13 mouse cellular contexts compared by ENCODE assay signal in genomic region chr14:54706589-54707320, GRCm38 (mm10). TPM values are rescaled to one million over a fixed set of nuclear protein-coding genes. Genes with fewer than 3 reads are reported as not detected.
DNase-seq lines count a peak whose midpoint lies in the region; ATAC-seq and TF ChIP-seq lines count a peak whose summit lies in the region.
"Had no signal": no experiment of that assay in that cellular context is flagged by ENCODE, and none has a peak within 500 bp of the region (broad histone marks: within the 10 kb centered on the region; RNA-seq: fewer than 3 reads in every experiment).

No protein-coding gene starts in this region.

- no peak for TF ChIP-seq EP300 in liver, embryonic 14.5 days (IDR thresholded peaks at IDR 0.05; ENCODE audit: low read depth)

- peak overlapping the region; percentile 47; the same call in 1 of the 2 replicates for H3K9ac ChIP-seq in heart, embryonic 14.5 days (ENCODE audit: low read length)
- H3K9ac ChIP-seq in liver, embryonic 14.5 days (replicated peaks): no peak overlapping the region
- H3K9ac ChIP-seq: lung, embryonic 15.5 days had no signal

- peak overlapping the region; percentile 29 to 49; a peak in 3 of 4 replicates for H3K27ac ChIP-seq in heart, embryonic 14.5 days (replicated peaks in 1 of 2; ENCODE audit: control insufficient read depth in 1 of 2, insufficient read depth in 1 of 2, low read depth in 2 of 2, low read length in 2 of 2)
- no peak overlapping the region; the same call in 1 of the 2 replicates for H3K27ac ChIP-seq in liver, embryonic 14.5 days
- H3K27ac ChIP-seq: left cerebral cortex, adult 2 months; lung, embryonic 15.5 days had no signal

- no peaks in the 10 kb centered on the region for H3K9me3 ChIP-seq in heart, embryonic 14.5 days (ENCODE audit: control insufficient read depth, low read length)
- H3K9me3 ChIP-seq in G1E (replicated peaks): no peaks in the 10 kb centered on the region
- no peaks in the 10 kb centered on the region for H3K9me3 ChIP-seq in liver, embryonic 14.5 days (ENCODE audit: control insufficient read depth, low read length)
- H3K9me3 ChIP-seq: lung, embryonic 15.5 days had no signal

- no peaks in the 10 kb centered on the region for H3K27me3 ChIP-seq in heart, embryonic 14.5 days (ENCODE audit: control insufficient read depth, insufficient read depth, low read length)
- peaks cover 38% of the 10 kb centered on the region for H3K27me3 ChIP-seq in G1E (ENCODE audit: insufficient read depth, low read length)
- H3K27me3 ChIP-seq in liver, embryonic 14.5 days (ENCODE audit: control insufficient read depth, insufficient read depth, low read length): peaks cover 35% of the 10 kb centered on the region

- no peak for TF ChIP-seq CTCF in G1E (IDR thresholded peaks at IDR 0.05; ENCODE audit: low read depth, low read length)
- no peak for TF ChIP-seq CTCF in liver, embryonic 14.5 days (IDR thresholded peaks at IDR 0.05; ENCODE audit: low read depth)

- no peaks in the 10 kb centered on the region for H3K36me3 ChIP-seq in heart, embryonic 14.5 days (ENCODE audit: control insufficient read depth, insufficient read depth, low read length)
- no peaks in the 10 kb centered on the region for H3K36me3 ChIP-seq in G1E (replicated peaks)
- H3K36me3 ChIP-seq in liver, embryonic 14.5 days (replicated peaks; ENCODE audit: control insufficient read depth, insufficient read depth, low read depth): no peaks in the 10 kb centered on the region
- H3K36me3 ChIP-seq: lung, embryonic 15.5 days had no signal

- H3K4me2 ChIP-seq in heart, embryonic 14.5 days (ENCODE audit: low read length): peak overlapping the region; percentile 35; the same call in 1 of the 2 replicates
- peak overlapping the region; percentile 36 for H3K4me2 ChIP-seq in liver, embryonic 14.5 days (ENCODE audit: low read depth)
- H3K4me2 ChIP-seq: lung, embryonic 15.5 days had no signal

- WGBS in heart, embryonic 14.5 days: 21% methylated on average over 16 of the region's 17 CpGs
- 19% methylated on average over 17 of the region's 17 CpGs for WGBS in liver, embryonic 14.5 days (ENCODE audit: insufficient replicate concordance)

- no peak overlapping the region for H3K4me3 ChIP-seq in heart, embryonic 14.5 days (ENCODE audit: control insufficient read depth in 1 of 2, insufficient read depth in 1 of 2, low read depth in 1 of 2, low read length in 2 of 2)
- H3K4me3 ChIP-seq in G1E (ENCODE audit: low read depth, low read length): peak overlapping the region; percentile 62; the same call in 1 of the 2 replicates
- H3K4me3 ChIP-seq in liver, embryonic 14.5 days (ENCODE audit: insufficient read depth in 1 of 2, low read depth in 2 of 2, low read length in 2 of 2): no peak overlapping the region
- H3K4me3 ChIP-seq: left cerebral cortex, adult 2 months; lung, embryonic 15.5 days had no signal

- H3K4me1 ChIP-seq in heart, embryonic 14.5 days (ENCODE audit: control insufficient read depth in 2 of 2, insufficient read depth in 2 of 2, low read length in 2 of 2): peaks cover 20 to 22% of the 10 kb centered on the region in 2 experiments
- H3K4me1 ChIP-seq in G1E (ENCODE audit: insufficient read depth, low read depth, low read length): peaks cover 93% of the 10 kb centered on the region
- peaks cover 21 to 22% of the 10 kb centered on the region in 2 experiments for H3K4me1 ChIP-seq in liver, embryonic 14.5 days (replicated peaks; ENCODE audit: control insufficient read depth in 2 of 2, insufficient read depth in 2 of 2, low read length in 1 of 2)
- H3K4me1 ChIP-seq: lung, embryonic 15.5 days had no signal

- no peak for ATAC-seq in heart, embryonic 14.5 days (ENCODE audit: insufficient number of reproducible peaks, insufficient read depth, low FRiP score, low read depth)
- no peak for ATAC-seq in G1E (ENCODE audit: extremely low read depth, insufficient number of reproducible peaks, low FRiP score, poor library complexity, severe bottlenecking)
- ATAC-seq in liver, embryonic 14.5 days (ENCODE audit: insufficient read depth): no peak

- DNase-seq in heart, adult 11 months: no peak
- peak; percentile 26 for DNase-seq in G1E (ENCODE audit: low spot score)
- peak; percentile 4 for DNase-seq in embryo, embryonic 9.5 days (ENCODE audit: extremely low spot score)
- no peak for DNase-seq in liver, embryonic 14.5 days (ENCODE audit: low read depth in 3 of 3, low spot score in 3 of 3)
- DNase-seq in yolk sac, embryonic 10.5 days (ENCODE audit: low spot score): no peak
- no peak for DNase-seq in cerebellum, postnatal 4 days (ENCODE audit: low spot score in 2 of 2)
- DNase-seq: cerebellum, postnatal 25 days; kidney, postnatal 36 days; thymus, postnatal 14 days had no signal

RNA-seq across cellular contexts. Expression of gene Cebpe, which starts 5.2 kb away (rescaled TPM):
- not detected in 2 replicates for polyA plus RNA-seq in heart, embryonic 14.5 days (2014; fragmentation: Nextera tagmentation; extraction: Ambion mirVana)
- total RNA-seq in G1E (2014; fragmentation: Nextera tagmentation) (0.90 and 1.6 TPM in 2 replicates), G1E (2017) (0.16 TPM in 1 of 2 replicates, not detected in the other)
- 11.1 and 12.4 TPM in 2 replicates for polyA plus RNA-seq in G1E (2012)
- 5.4 and 6.3 TPM in 2 replicates for polyA plus RNA-seq in liver, embryonic 14.5 days (2012; rRNA removed)
- polyA plus RNA-seq in liver, embryonic 14.5 days (2014; fragmentation: Nextera tagmentation; extraction: Ambion mirVana): 4.3 and 5.1 TPM in 2 replicates
- total RNA-seq: gastrocnemius, adult 8-10 months; left cerebral cortex, adult 2 months had no signal
- polyA plus RNA-seq: lung, embryonic 15.5 days had no signal

RNA-seq across cellular contexts. Expression of gene Gm29776, which starts 8.1 kb away (rescaled TPM):
- 0.30 and 0.35 TPM in 2 replicates for polyA plus RNA-seq in heart, embryonic 14.5 days (2014; fragmentation: Nextera tagmentation; extraction: Ambion mirVana)
- not detected in 2 replicates for total RNA-seq in G1E (2014; fragmentation: Nextera tagmentation)
- 0.11 TPM in 1 of 2 replicates, not detected in the other for total RNA-seq in G1E (2017)
- polyA plus RNA-seq in G1E (2012): 0.02 TPM in 1 of 2 replicates, not detected in the other
- 0.01 and 0.03 TPM in 2 replicates for polyA plus RNA-seq in liver, embryonic 14.5 days (2012; rRNA removed)
- polyA plus RNA-seq in liver, embryonic 14.5 days (2014; fragmentation: Nextera tagmentation; extraction: Ambion mirVana): 0.06 TPM in 1 of 2 replicates, not detected in the other
- total RNA-seq: gastrocnemius, adult 8-10 months; left cerebral cortex, adult 2 months had no signal

RNA-seq across cellular contexts. Expression of gene Acin1, which starts 20.0 kb away (rescaled TPM):
- 69.1 and 81.1 TPM in 2 replicates for polyA plus RNA-seq in heart, embryonic 14.5 days (2014; fragmentation: Nextera tagmentation; extraction: Ambion mirVana)
- total RNA-seq in G1E (2014; fragmentation: Nextera tagmentation): 266 and 298 TPM in 2 replicates
- 115 and 125 TPM in 2 replicates for total RNA-seq in G1E (2017)
- polyA plus RNA-seq in G1E (2012): 640 and 697 TPM in 2 replicates
- polyA plus RNA-seq in liver, embryonic 14.5 days (2012; rRNA removed): 43.5 and 64.5 TPM in 2 replicates
- 43.2 and 47.9 TPM in 2 replicates for polyA plus RNA-seq in liver, embryonic 14.5 days (2014; fragmentation: Nextera tagmentation; extraction: Ambion mirVana)

RNA-seq across cellular contexts. Expression of gene 1700123O20Rik, which starts 20.7 kb away (rescaled TPM):
- polyA plus RNA-seq in heart, embryonic 14.5 days (2014; fragmentation: Nextera tagmentation; extraction: Ambion mirVana): 47.3 and 49.8 TPM in 2 replicates
- total RNA-seq in G1E (2014; fragmentation: Nextera tagmentation): 38.2 and 45.2 TPM in 2 replicates
- 34.1 and 34.6 TPM in 2 replicates for total RNA-seq in G1E (2017)
- polyA plus RNA-seq in G1E (2012): 10.1 and 12.5 TPM in 2 replicates
- polyA plus RNA-seq in liver, embryonic 14.5 days (2012; rRNA removed): 29.6 and 33.6 TPM in 2 replicates
- polyA plus RNA-seq in liver, embryonic 14.5 days (2014; fragmentation: Nextera tagmentation; extraction: Ambion mirVana): 39.9 and 42.8 TPM in 2 replicates

Comparison
In these comparisons a context has a peak if more than half of its experiments do, and no peak if none do; other contexts are left out.
1. DNase-seq: peak in G1E (single experiment) and embryo, embryonic 9.5 days (single experiment); none in heart, adult 11 months (single experiment), liver, embryonic 14.5 days (0 of 3), yolk sac, embryonic 10.5 days (single experiment) and cerebellum, postnatal 4 days (0 of 2).